Mouse (Mus musculus) liver, embryonic 11.5 days (tissue): ENCODE data around the gene Gm21987. TPM values are rescaled to one million over a fixed set of nuclear protein-coding genes. Genes with fewer than 3 reads are reported as not detected.

Source experiments
- ATAC-seq: fragments of 200-750 bp; cut with Nextera tagmentation; replicated peaks from 2 replicates; pipeline ENCODE4 v1.8.0; 2017; ENCODE audit warnings: moderate number of reproducible peaks, mild to moderate bottlenecking, moderate TSS enrichment, moderate library complexity; ENCODE audit not compliant: low FRiP score
- DNase-seq: peaks from one replicate; pipeline ENCODE4 v3.0.0-alpha.2; 2017; ENCODE audit warnings: low spot score
- H3K27ac ChIP-seq: fragments of 300-500 bp; sonication (generic); 2 replicates; pipeline ENCODE4 v1.5.1; 2014; ENCODE audit warnings: mild to moderate bottlenecking, low read depth, low read length, control low read depth
- H3K27me3 ChIP-seq: fragments of 300-500 bp; sonication (generic); replicated peaks from 2 replicates; pipeline ENCODE4 v1.6.1; 2014; ENCODE audit warnings: low read length, mixed read lengths; ENCODE audit not compliant: control insufficient read depth, insufficient read depth
- H3K36me3 ChIP-seq: fragments of 300-500 bp; sonication (generic); 2 replicates; pipeline ENCODE4 v1.6.1; 2014; ENCODE audit warnings: mild to moderate bottlenecking, low read length, moderate library complexity, mixed read lengths; ENCODE audit not compliant: control insufficient read depth, insufficient read depth
- H3K4me1 ChIP-seq: fragments of 300-500 bp; sonication (generic); replicated peaks from 2 replicates; pipeline ENCODE4 v1.6.1; 2014; ENCODE audit warnings: low read length, mixed read lengths; ENCODE audit not compliant: control insufficient read depth, insufficient read depth
- H3K4me2 ChIP-seq: fragments of 300-500 bp; sonication (generic); 2 replicates; pipeline ENCODE4 v1.6.1; 2014; ENCODE audit warnings: mild to moderate bottlenecking, control low read depth, moderate library complexity
- H3K4me3 ChIP-seq: fragments of 300-500 bp; sonication (generic); 2 replicates; pipeline ENCODE4 v1.5.1; 2014; ENCODE audit warnings: low read depth, low read length, control low read depth
- H3K9ac ChIP-seq: fragments of 300-500 bp; sonication (generic); 2 replicates; pipeline ENCODE4 v1.6.1; 2014; ENCODE audit warnings: low read depth, low read length, control low read depth
- H3K9me3 ChIP-seq: fragments of 300-500 bp; sonication (generic); 2 replicates; pipeline ENCODE4 v1.6.1; 2016; ENCODE audit warnings: low read length, inconsistent platforms, mixed read lengths; ENCODE audit not compliant: control insufficient read depth
- WGBS: fragments of 180-500 bp; shearing (Covaris S2); extraction: QIAGEN DNeasy Blood & Tissue Kit; methylation state at CpG from one replicate; pipeline ENCODE4 v1.1.7; 2014; 5-methylcytosine and 5-hydroxymethylcytosine counted together
- polyA plus RNA-seq: library from polyadenylated mRNA; unstranded; fragments of >200 nt; fragmentation: Nextera tagmentation; extraction: Ambion mirVana; gene quantifications from 2 replicates; pipeline ENCODE4 v1.2.1, GENCODE M21; 2014

Gene Gm21987
- polyA plus RNA-seq, 1 experiment from 2014 or later, result not detected

GRCm38 (mm10) chr16:38396155-38396554, 49.3 kb downstream of the Gm21987 start:
- H3K27me3 ChIP-seq, result no peaks in the 10 kb centered on the region
- no peaks in the 10 kb centered on the region for H3K9me3 ChIP-seq
- WGBS, result 64% methylated on average over 13 of the region's 13 CpGs
- no peak overlapping the region for H3K4me2 ChIP-seq
- H3K4me3 ChIP-seq, result no peak overlapping the region
- no peak overlapping the region for H3K9ac ChIP-seq
- no peaks in the 10 kb centered on the region for H3K36me3 ChIP-seq
- ATAC-seq (no peak), DNase-seq (no peak)
- H3K27ac ChIP-seq, result no peak overlapping the region
- peaks cover 20% of the 10 kb centered on the region for H3K4me1 ChIP-seq

- no peaks in the 10 kb centered on the region for H3K36me3 ChIP-seq
- no peaks in the 10 kb centered on the region for H3K9me3 ChIP-seq
- DNase-seq (no peak), ATAC-seq (no peak)
- no peak overlapping the region for H3K9ac ChIP-seq
- H3K4me1 ChIP-seq, result peaks cover 15% of the 10 kb centered on the region
- WGBS, result 81% methylated on average over 6 of the region's 6 CpGs
- H3K4me3 ChIP-seq, result no peak overlapping the region
- no peak overlapping the region for H3K4me2 ChIP-seq
- H3K27me3 ChIP-seq, result no peaks in the 10 kb centered on the region
- H3K27ac ChIP-seq, result no peak overlapping the region
Observed at GRCm38 (mm10) chr16:38398266-38398665, 51.4 kb downstream of the Gm21987 start.

DNA sequence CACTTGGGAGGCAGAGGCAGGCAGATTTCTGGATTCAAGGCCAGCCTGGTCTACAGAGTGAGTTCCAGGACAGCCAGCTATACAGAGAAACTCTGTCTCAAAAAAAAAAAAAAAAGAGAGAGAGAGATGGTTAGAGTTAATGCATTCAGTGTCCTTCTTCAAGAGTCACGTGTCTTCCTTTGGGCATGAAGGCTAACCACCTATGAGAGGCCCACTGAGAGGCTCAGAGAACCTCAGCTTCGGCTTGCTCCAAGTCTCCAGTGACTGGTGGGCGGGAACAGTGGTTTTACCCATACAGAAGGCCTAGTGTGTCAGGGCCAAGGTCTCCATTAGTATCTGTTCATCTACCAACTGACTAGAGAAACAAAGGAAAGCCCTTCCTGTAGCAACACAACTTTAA, 52.2 kb downstream of the Gm21987 start:
- ATAC-seq (no peak; the same call in 1 of the 2 replicates), DNase-seq (no peak)
- H3K36me3 ChIP-seq, result no peaks in the 10 kb centered on the region
- no peaks in the 10 kb centered on the region for H3K9me3 ChIP-seq
- H3K27me3 ChIP-seq, result no peaks in the 10 kb centered on the region
- H3K4me3 ChIP-seq, result no peak overlapping the region
- H3K9ac ChIP-seq, result no peak overlapping the region
- 48% methylated on average over 3 of the region's 3 CpGs for WGBS
- peak overlapping the region; percentile 47; the same call in 1 of the 2 replicates for H3K27ac ChIP-seq
- H3K4me2 ChIP-seq, result peak overlapping the region; percentile 57; the same call in 1 of the 2 replicates
- H3K4me1 ChIP-seq, result peaks cover 13% of the 10 kb centered on the region

DNA sequence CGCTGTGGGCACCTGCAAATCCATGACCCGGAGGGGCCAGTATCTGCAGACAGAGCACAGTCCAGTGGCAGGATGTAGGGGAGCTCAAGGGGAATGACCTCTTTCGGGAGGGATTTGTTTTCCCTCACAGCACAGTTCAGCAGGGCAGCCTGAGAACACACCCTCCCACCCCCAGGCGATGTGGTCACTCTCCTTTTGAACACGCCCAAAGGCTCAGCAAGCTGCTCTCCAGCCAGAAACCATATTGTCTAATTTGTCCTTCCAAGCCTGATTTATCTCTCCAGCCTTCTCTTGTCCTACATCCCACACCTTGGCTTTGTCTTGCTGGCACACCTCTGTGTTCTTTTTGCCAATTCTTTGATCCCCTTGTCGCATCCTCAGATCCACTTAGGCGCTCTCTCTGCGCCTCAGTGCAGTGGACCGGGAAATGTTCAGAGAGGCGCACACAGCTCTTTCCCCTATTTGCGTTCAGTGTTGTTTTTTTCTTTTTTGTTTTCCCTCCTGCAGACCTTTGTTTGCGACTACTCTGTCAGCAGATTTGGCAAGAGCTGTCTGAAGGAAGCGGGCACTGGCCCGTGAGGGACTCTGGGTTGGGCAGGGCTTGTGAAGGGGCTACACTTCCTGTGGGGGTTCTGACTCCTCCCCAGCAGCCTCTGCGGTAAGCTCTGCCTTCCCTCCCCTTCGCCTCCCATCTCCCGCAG, 52.8 kb downstream of the Gm21987 start:
- Histone ChIP-seq H3K4me3 (peak overlapping the region; percentile 28), H3K9ac (peak overlapping the region; percentile 39), H3K27me3 (no peaks in the 10 kb centered on the region), H3K36me3 (no peaks in the 10 kb centered on the region), H3K4me2 (peak overlapping the region; percentile 57), H3K9me3 (no peaks in the 10 kb centered on the region), H3K4me1 (peaks cover 10% of the 10 kb centered on the region), H3K27ac (peak overlapping the region; percentile 47)
- WGBS, result 13% methylated on average over 17 of the region's 17 CpGs
- peak; percentile 68 for DNase-seq
- ATAC-seq, result peak; percentile 76

DNA sequence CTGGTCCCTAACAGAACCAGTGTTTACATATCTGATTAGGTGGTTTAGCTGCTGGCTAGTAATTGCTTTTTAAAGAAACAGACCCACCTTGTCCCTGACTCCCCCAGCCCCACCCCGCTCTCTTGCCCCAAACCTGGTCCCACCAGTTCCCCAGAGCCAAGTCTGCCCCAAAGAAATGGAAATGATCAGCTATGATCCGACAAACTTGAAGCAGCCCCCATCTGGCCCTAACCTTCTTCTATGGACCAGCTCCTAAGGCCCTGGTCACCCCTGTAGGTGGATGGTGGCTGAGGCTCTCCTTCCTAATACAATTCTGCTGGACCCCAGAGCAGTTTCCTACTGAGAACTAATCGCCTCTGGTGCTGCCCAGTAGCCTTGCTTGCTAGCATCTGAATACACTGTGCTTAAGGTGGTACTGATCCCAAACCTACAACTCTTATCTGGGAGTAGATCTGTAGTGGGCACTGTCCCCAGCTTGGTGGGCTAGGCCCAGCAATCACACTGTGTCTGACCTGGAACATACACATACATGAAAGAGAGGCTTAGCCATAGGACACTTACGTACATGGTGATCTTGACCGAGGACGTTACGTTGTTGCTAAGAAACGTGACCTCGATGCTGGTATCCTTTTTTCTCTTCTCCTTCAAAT, 53.6 kb downstream of the Gm21987 start:
- Histone ChIP-seq H3K27me3 (no peaks in the 10 kb centered on the region), H3K4me1 (peaks cover 10% of the 10 kb centered on the region), H3K9me3 (no peaks in the 10 kb centered on the region), H3K9ac (peak overlapping the region; percentile 39), H3K4me2 (peak overlapping the region; percentile 57), H3K27ac (peak overlapping the region; percentile 47; the same call in 1 of the 2 replicates), H3K36me3 (no peaks in the 10 kb centered on the region), H3K4me3 (no peak overlapping the region)
- WGBS, result 72% methylated on average over 9 of the region's 9 CpGs
- ATAC-seq, result 0 out of 2 replicates have a peak, but pooled peaks have one; percentile 3
- DNase-seq, result no peak

GRCm38 (mm10) chr16:38401468-38401867, 54.6 kb downstream of the Gm21987 start:
- Histone ChIP-seq H3K27me3 (no peaks in the 10 kb centered on the region), H3K27ac (no peak overlapping the region), H3K4me1 (peaks cover 11% of the 10 kb centered on the region), H3K9me3 (no peaks in the 10 kb centered on the region), H3K9ac (no peak overlapping the region), H3K4me3 (no peak overlapping the region), H3K36me3 (no peaks in the 10 kb centered on the region), H3K4me2 (no peak overlapping the region)
- ATAC-seq (no peak), DNase-seq (no peak)
- WGBS, result 78% methylated on average over 6 of the region's 6 CpGs

- Histone ChIP-seq H3K4me3 (no peak overlapping the region), H3K27me3 (no peaks in the 10 kb centered on the region), H3K36me3 (no peaks in the 10 kb centered on the region), H3K9ac (no peak overlapping the region), H3K4me2 (no peak overlapping the region), H3K4me1 (peaks cover 25% of the 10 kb centered on the region), H3K27ac (no peak overlapping the region), H3K9me3 (no peaks in the 10 kb centered on the region)
- DNase-seq, result no peak
- ATAC-seq, result no peak
- WGBS, result 54% methylated on average over 7 of the region's 7 CpGs
Observed at GRCm38 (mm10) chr16:38403639-38404038, 56.8 kb downstream of the Gm21987 start.

- H3K4me2 ChIP-seq, result no peak overlapping the region
- no peak overlapping the region for H3K9ac ChIP-seq
- H3K27ac ChIP-seq, result no peak overlapping the region
Observed at GRCm38 (mm10) chr16:38406293-38406692, 59.5 kb downstream of the Gm21987 start.

More at GRCm38 (mm10) chr16:38406293-38406692, 59.5 kb downstream of the Gm21987 start:
- no peak overlapping the region for H3K4me3 ChIP-seq
- ATAC-seq (no peak), DNase-seq (no peak)
- no peaks in the 10 kb centered on the region for H3K9me3 ChIP-seq
- WGBS, result 70% methylated on average over 5 of the region's 5 CpGs
- peaks cover 15% of the 10 kb centered on the region for H3K4me1 ChIP-seq
- no peaks in the 10 kb centered on the region for H3K36me3 ChIP-seq
- H3K27me3 ChIP-seq, result no peaks in the 10 kb centered on the region
